Mouse (Mus musculus): ENCODE data around the gene Mcm9.

DNA sequence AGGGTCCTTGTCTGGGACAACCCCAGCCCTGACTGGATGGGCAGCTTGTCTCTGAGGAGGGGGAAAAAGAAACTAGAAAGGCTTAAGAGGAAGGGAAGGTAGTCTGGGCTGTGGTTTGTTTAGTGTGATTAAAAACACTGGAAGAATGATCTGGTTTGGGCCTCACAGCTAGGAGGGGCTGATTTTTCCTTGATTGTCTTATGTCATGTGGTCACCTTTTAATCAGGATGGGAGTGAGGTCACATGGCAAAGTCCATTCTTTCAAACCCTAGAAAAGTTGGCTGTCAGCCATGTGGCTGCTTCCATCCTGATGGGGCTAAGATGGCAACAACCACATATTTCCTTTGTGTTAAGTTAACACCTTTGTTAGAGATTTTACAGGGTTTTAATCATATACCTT lies 61.7 kb downstream of the Mcm9 start:
- TF ChIP-seq TAL1 (IDR thresholded peaks at IDR 0.05; ENCODE audit: low read length), result no peak
- no peak for TF ChIP-seq GATA1 (IDR thresholded peaks at IDR 0.05; ENCODE audit: low read length)
